In genomic region chr13:12132160-12132710, GRCm38 (mm10) we compare ENCODE assay signal across 12 mouse cellular contexts. TPM values are rescaled to one million over a fixed set of nuclear protein-coding genes. Genes with fewer than 3 reads are reported as not detected.
A peak's percentile ranks its signal among the peaks of the same experiment; 100 is the strongest.
DNase-seq lines count a peak whose midpoint lies in the region; ATAC-seq and TF ChIP-seq lines count a peak whose summit lies in the region.
"Had no signal": no experiment of that assay in that cellular context is flagged by ENCODE, and none has a peak within 500 bp of the region (broad histone marks: within the 10 kb centered on the region; RNA-seq: fewer than 3 reads in every experiment).

No protein-coding gene starts in this region.

- H3K27ac ChIP-seq in lung, postnatal 0 days (ENCODE audit: low read length): no peak overlapping the region
- H3K27ac ChIP-seq in heart, embryonic 12.5 days (ENCODE audit: poor library complexity, severe bottlenecking): peak overlapping the region; percentile 95
- H3K27ac ChIP-seq in liver, embryonic 14.5 days: peak overlapping the region; percentile 73
- no peak overlapping the region for H3K27ac ChIP-seq in kidney, embryonic 15.5 days
- H3K27ac ChIP-seq: neural tube, embryonic 13.5 days had no signal

- no peak overlapping the region for H3K9ac ChIP-seq in lung, postnatal 0 days (replicated peaks; ENCODE audit: low read depth)
- H3K9ac ChIP-seq in heart, embryonic 12.5 days: no peak overlapping the region
- peak overlapping the region; percentile 37; the same call in 1 of the 2 replicates for H3K9ac ChIP-seq in liver, embryonic 14.5 days (replicated peaks)
- H3K9ac ChIP-seq in kidney, embryonic 15.5 days: no peak overlapping the region
- H3K9ac ChIP-seq: neural tube, embryonic 13.5 days had no signal

- TF ChIP-seq EP300 in lung, postnatal 0 days (IDR thresholded peaks at IDR 0.05): no peak
- peak; percentile 85 for TF ChIP-seq EP300 in liver, embryonic 14.5 days (IDR thresholded peaks at IDR 0.05; ENCODE audit: low read depth)

- 63% methylated on average over 3 of the region's 3 CpGs for WGBS in lung, postnatal 0 days
- 12% methylated on average over 3 of the region's 3 CpGs for WGBS in heart, embryonic 12.5 days
- 17% methylated on average over 3 of the region's 3 CpGs for WGBS in liver, embryonic 14.5 days (ENCODE audit: insufficient replicate concordance)
- WGBS in kidney, embryonic 15.5 days: 76% methylated on average over 3 of the region's 3 CpGs

- DNase-seq in lung, postnatal 0 days (ENCODE audit: low spot score): no peak
- DNase-seq in lung, postnatal 14 days: no peak
- peak; percentile 66 to 75 (median 71) for DNase-seq in liver, embryonic 14.5 days (ENCODE audit: low read depth in 3 of 3, low spot score in 3 of 3)
- DNase-seq in layer of hippocampus, postnatal 10 days (ENCODE audit: low spot score in 2 of 2): no peak
- DNase-seq in cerebellum, postnatal 14 days: no peak
- DNase-seq: midbrain, embryonic 14.5 days; thymus, postnatal 36 days had no signal

- H3K4me3 ChIP-seq in lung, postnatal 0 days (ENCODE audit: low read depth, low read length): no peak overlapping the region
- no peak overlapping the region for H3K4me3 ChIP-seq in heart, embryonic 12.5 days
- H3K4me3 ChIP-seq in liver, embryonic 14.5 days (ENCODE audit: insufficient read depth in 1 of 2, low read depth in 2 of 2, low read length in 2 of 2): no peak overlapping the region
- H3K4me3 ChIP-seq in kidney, embryonic 15.5 days (replicated peaks): no peak overlapping the region
- H3K4me3 ChIP-seq: neural tube, embryonic 13.5 days had no signal

- H3K9me3 ChIP-seq in lung, postnatal 0 days (ENCODE audit: low read length): no peaks in the 10 kb centered on the region
- H3K9me3 ChIP-seq in heart, embryonic 12.5 days (replicated peaks): no peaks in the 10 kb centered on the region
- no peaks in the 10 kb centered on the region for H3K9me3 ChIP-seq in liver, embryonic 14.5 days (ENCODE audit: control insufficient read depth, low read length)
- H3K9me3 ChIP-seq in kidney, embryonic 15.5 days (replicated peaks): no peaks in the 10 kb centered on the region
- H3K9me3 ChIP-seq: neural tube, embryonic 13.5 days had no signal

- no peaks in the 10 kb centered on the region for H3K36me3 ChIP-seq in lung, postnatal 0 days (ENCODE audit: insufficient read depth, low read length)
- H3K36me3 ChIP-seq in heart, embryonic 12.5 days: no peaks in the 10 kb centered on the region
- no peaks in the 10 kb centered on the region for H3K36me3 ChIP-seq in liver, embryonic 14.5 days (replicated peaks; ENCODE audit: control insufficient read depth, insufficient read depth, low read depth)
- H3K36me3 ChIP-seq in kidney, embryonic 15.5 days: no peaks in the 10 kb centered on the region
- H3K36me3 ChIP-seq: neural tube, embryonic 13.5 days had no signal

- H3K27me3 ChIP-seq in lung, postnatal 0 days (replicated peaks; ENCODE audit: insufficient read depth, low read length): no peaks in the 10 kb centered on the region
- H3K27me3 ChIP-seq in heart, embryonic 12.5 days (replicated peaks): no peaks in the 10 kb centered on the region
- no peaks in the 10 kb centered on the region for H3K27me3 ChIP-seq in liver, embryonic 14.5 days (ENCODE audit: control insufficient read depth, insufficient read depth, low read length)
- H3K27me3 ChIP-seq in kidney, embryonic 15.5 days: no peaks in the 10 kb centered on the region
- H3K27me3 ChIP-seq: neural tube, embryonic 13.5 days had no signal

- no peak overlapping the region for H3K4me2 ChIP-seq in lung, postnatal 0 days (replicated peaks; ENCODE audit: low read depth, low read length)
- peak overlapping the region; percentile 21 for H3K4me2 ChIP-seq in heart, embryonic 12.5 days
- peak overlapping the region; percentile 53 for H3K4me2 ChIP-seq in liver, embryonic 14.5 days (ENCODE audit: low read depth)
- H3K4me2 ChIP-seq in kidney, embryonic 15.5 days: no peak overlapping the region
- H3K4me2 ChIP-seq: neural tube, embryonic 13.5 days had no signal

- no peaks in the 10 kb centered on the region; the same call in 1 of the 2 replicates for H3K4me1 ChIP-seq in lung, postnatal 0 days (ENCODE audit: insufficient read depth, low read depth, low read length)
- peaks cover 64% of the 10 kb centered on the region for H3K4me1 ChIP-seq in heart, embryonic 12.5 days (replicated peaks)
- peaks cover 26 to 44% of the 10 kb centered on the region in 2 experiments for H3K4me1 ChIP-seq in liver, embryonic 14.5 days (replicated peaks; ENCODE audit: control insufficient read depth in 2 of 2, insufficient read depth in 2 of 2, low read length in 1 of 2)
- no peaks in the 10 kb centered on the region for H3K4me1 ChIP-seq in kidney, embryonic 15.5 days

- no peak for TF ChIP-seq CTCF in lung, postnatal 0 days (IDR thresholded peaks at IDR 0.05)
- no peak for TF ChIP-seq CTCF in liver, embryonic 14.5 days (IDR thresholded peaks at IDR 0.05; ENCODE audit: low read depth)

- ATAC-seq in lung, postnatal 0 days: peak; percentile 58
- ATAC-seq in heart, embryonic 12.5 days (ENCODE audit: insufficient number of reproducible peaks, low FRiP score): peak; percentile 64
- ATAC-seq in liver, embryonic 14.5 days (ENCODE audit: insufficient read depth): peak; percentile 97
- no peak; the same call in 1 of the 2 replicates for ATAC-seq in kidney, embryonic 15.5 days (replicated peaks; ENCODE audit: low FRiP score)
- ATAC-seq: CD4-positive, CD25-positive, alpha-beta regulatory T cell, adult 4 months had no signal

RNA-seq across cellular contexts. Expression of gene Ryr2, which starts 25.5 kb away (rescaled TPM):
- polyA plus RNA-seq in lung, postnatal 0 days (2015; fragmentation: Nextera tagmentation; extraction: Ambion mirVana): 0.78 and 1.0 TPM in 2 replicates
- polyA plus RNA-seq in heart, embryonic 12.5 days (2016; fragmentation: Nextera tagmentation; extraction: Ambion mirVana): 35.3 and 40.1 TPM in 2 replicates
- polyA plus RNA-seq in liver, embryonic 14.5 days (2012; rRNA removed): 0.10 and 0.16 TPM in 2 replicates
- polyA plus RNA-seq in liver, embryonic 14.5 days (2014; fragmentation: Nextera tagmentation; extraction: Ambion mirVana): 0.19 and 0.53 TPM in 2 replicates
- 0.15 and 0.42 TPM in 2 replicates for polyA plus RNA-seq in kidney, embryonic 15.5 days (2015; fragmentation: Nextera tagmentation; extraction: Ambion mirVana)
- 100 to 1,000 TPM; 112 to 140 TPM for total RNA-seq in layer of hippocampus, postnatal 10 days (2021)
- polyA plus RNA-seq: liver, adult 2 months had no signal

Comparison
In these comparisons a context has a peak if more than half of its experiments do, and no peak if none do; other contexts are left out.
1. DNase-seq: peak in liver, embryonic 14.5 days (3 of 3); none in lung, postnatal 0 days (single experiment), lung, postnatal 14 days (single experiment), layer of hippocampus, postnatal 10 days (0 of 2) and cerebellum, postnatal 14 days (0 of 2).
2. H3K27ac ChIP-seq: peak in heart, embryonic 12.5 days (single experiment) and liver, embryonic 14.5 days (single experiment); none in lung, postnatal 0 days (single experiment) and kidney, embryonic 15.5 days (single experiment).
3. H3K4me2 ChIP-seq: peak in heart, embryonic 12.5 days (single experiment) and liver, embryonic 14.5 days (single experiment); none in lung, postnatal 0 days (single experiment) and kidney, embryonic 15.5 days (single experiment).
4. RNA of gene Ryr2, which starts 25.5 kb away (polyA plus RNA-seq): 35.3 to 40.1 TPM in heart, embryonic 12.5 days; 0.78 to 1.0 TPM in lung, postnatal 0 days, 0.15 to 0.42 TPM in kidney, embryonic 15.5 days and 0.10 to 0.53 TPM in liver, embryonic 14.5 days; every median in the first group is over 10 times any median in the second.